Mouse (Mus musculus) kidney, adult 2 months (tissue): ENCODE results near the gene Marf1.

Experiments
- CTCF ChIP-seq: fragments of 200-500 bp; conservative IDR thresholded peaks from 2 replicates; pipeline ENCODE4 v1.5.1; 2011; ENCODE audit warnings: low read depth, mild to moderate bottlenecking, control low read depth, low read length, moderate library complexity, mixed read lengths; ENCODE audit not compliant: insufficient read depth, insufficient read length
- POLR2A ChIP-seq: fragments of 200-500 bp; IDR thresholded peaks from one replicate; pipeline ENCODE4 v1.6.1; 2011; ENCODE audit warnings: low read depth, low read length, control low read depth

- TF ChIP-seq CTCF: no peak
- TF ChIP-seq POLR2A: no peak
Observed at GRCm38 (mm10) chr16:14135014-14135413, 28.1 kb downstream of the Marf1 start.
